Mouse (Mus musculus) frontal cortex, postnatal 10 days (tissue): ENCODE data around the gene 1700020D05Rik.
"Not testable (repeated sequence)": the region's sequence is repeated elsewhere in the genome, so short reads cannot be mapped to it uniquely, and the experiment has no call there.

ENCODE experiments used
- DNase-seq, 2 experiments: peaks; one replicate each; pipeline ENCODE4 v3.0.0; 2022; ENCODE audit warnings: low spot score in 2 of 2, mixed read lengths in 1 of 2

Gene 1700020D05Rik

DNA sequence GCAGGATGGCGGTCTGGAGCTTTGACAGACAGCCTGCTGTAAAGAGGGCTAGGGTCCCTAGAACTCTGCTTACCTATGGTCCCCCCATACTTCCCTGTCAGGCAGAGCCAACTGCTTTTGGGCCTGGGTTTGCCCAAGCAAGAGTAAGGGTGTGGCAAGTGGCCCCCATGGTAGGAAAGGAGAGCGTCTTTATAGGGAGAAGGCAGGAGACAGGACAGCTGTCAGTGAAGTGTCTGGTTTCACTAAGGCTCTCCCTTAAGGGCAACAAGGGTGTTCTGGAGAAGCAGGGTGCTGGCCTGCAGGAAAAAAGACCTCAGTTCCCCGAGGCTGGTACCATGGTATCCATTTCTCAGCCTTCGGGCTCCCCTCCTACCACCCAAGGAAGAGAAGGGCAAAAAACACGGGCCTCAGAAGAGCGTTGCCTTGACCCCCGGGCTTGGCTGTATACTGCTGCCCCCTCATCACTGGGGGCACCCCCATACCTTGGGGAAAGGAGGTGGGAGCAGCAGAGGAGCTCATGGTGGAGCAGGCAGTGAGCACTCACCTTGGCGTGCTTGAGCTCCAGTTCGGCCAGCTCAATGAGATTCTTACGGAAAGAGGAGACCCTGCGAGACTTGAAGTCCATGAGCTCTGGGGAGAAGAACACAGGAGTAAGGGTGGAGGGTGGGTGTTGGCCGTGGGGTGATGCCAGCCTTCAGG is 8.1 kb downstream of the 1700020D05Rik start:
- no peak for DNase-seq

DNA sequence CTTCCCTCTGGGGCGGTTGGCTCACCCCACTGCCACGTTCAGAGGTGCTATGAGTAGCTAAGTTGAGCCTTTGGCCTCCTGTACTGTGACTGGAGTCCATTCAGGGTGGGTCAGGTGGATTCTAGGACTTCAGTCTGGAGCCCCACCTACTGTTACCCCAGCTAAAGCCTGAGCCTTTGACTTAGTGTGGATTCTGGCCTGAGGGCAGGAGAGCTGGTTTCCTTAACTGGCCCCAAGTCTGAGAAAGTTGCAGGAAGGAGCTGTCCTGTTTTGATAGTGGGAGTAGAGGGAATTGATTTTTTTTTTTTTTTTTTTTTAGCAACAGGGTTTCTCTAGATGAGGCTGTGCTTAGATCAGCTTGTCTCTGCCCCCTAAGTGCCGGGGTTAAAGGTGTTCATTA is 9.3 kb downstream of the 1700020D05Rik start:
- DNase-seq, result no peak

DNA sequence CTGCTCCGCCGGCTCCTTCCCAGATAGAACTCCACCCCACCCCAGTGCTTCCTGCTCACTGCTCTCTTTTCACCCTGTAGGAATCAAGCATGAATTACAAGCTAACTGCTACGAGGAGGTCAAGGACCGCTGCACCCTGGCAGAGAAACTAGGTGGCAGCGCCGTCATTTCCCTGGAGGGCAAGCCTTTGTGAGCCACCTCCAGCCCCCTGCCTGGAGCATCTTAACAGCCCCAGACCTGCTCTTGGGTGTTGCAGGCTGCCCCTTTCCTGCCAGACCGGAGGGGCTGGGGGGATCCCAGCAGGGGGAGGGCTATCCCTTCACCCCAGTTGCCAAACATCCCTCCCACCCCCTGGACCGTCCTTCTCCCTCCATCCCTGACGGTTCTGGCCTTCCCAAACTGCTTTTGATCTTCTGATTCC is 10.3 kb downstream of the 1700020D05Rik start:
- DNase-seq, result not testable (repeated sequence)

DNA sequence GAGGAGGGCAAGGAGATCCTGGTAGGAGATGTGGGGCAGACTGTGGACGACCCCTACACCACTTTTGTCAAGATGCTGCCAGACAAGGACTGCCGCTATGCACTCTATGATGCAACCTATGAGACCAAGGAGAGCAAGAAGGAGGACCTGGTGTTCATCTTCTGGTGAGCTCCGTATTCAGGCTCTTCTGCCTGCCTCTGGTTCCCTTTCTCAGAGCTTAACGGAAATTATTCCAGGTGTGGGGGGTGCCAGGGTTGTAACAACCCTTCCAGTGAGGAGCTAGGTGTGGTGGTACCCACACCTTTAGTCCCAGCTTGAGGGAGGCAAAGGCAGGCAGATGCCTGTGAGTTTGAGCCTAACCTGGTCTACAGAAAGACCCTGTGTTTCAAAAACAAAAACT is 10.9 kb downstream of the 1700020D05Rik start:
- peak in 1 of 2 experiments; percentile 6 for DNase-seq

DNA sequence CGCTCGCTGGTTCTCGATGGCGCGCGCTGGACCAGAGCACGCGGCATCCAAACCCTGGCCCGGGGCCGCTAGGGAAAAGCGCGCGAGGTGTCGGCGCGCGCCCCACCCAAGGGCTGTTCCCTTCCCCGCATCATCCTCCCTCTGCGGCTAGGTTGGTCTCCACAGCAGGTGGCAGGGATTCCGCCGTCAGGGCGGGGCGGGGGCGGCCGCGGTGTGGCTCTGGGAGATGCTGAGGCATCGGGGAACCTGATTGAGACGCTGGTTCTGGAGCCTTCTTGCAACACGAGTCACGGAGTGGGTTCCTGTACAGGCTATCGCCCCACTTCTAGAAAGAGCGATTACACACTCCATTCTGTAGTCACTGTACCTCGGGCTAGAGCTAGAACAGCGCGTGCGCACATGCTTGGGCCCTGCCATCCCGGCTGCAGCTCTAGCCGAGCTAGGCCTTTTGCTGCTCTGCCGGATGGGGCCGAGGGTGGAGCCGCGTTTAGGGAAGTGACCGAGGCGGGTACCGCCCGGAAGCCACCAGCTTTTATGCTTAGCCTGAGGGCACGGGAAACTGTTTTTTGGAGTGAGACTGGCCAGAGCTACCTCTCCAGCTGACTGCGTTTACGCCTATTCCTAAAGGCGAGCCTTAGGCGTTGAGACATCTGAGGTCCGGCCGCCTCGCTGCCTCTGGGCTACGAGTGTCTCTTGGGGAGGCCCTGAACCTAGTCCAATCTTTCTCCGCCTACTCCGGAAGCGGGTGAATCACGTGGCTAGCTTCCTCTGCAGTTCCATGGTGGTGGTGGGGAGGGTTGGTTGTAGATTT is 12.5 kb downstream of the 1700020D05Rik start:
- peak; percentile 72 to 74 for DNase-seq

DNA sequence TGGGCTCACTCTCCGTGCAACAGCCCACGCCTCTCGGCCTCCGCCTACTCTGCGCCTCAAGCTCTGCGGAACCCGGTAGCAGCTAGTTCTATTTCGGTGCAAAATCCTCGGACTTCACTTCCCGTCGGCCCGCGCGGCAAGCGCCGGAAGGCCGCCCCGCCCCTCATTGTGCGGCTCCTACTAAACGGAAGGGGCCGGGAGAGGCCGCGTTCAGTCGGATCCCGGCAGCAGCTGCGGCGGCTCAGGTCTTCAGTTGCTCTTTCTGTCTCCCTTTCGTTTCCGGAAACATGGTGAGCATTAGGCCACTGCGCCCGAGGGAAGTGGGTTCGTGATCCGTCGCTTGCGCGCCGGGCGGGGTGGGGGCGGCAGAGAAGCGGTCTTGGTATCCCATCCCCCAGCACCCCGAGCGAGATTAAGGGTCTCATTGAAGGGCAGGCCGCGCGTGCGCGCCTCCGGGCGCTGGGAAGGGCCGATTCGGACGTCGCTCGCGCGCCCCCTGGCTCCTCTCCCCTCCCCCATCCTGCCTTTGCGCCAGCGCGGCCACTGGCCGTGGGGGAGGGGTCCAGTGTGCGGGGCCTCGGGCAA is 13.2 kb downstream of the 1700020D05Rik start, which contains the start of gene Cfl1:
TSS of gene Cfl1 (plus strand) at position 143 of the 585 bp plus-strand sequence.
- DNase-seq, result peak; percentile 92 to 94

DNA sequence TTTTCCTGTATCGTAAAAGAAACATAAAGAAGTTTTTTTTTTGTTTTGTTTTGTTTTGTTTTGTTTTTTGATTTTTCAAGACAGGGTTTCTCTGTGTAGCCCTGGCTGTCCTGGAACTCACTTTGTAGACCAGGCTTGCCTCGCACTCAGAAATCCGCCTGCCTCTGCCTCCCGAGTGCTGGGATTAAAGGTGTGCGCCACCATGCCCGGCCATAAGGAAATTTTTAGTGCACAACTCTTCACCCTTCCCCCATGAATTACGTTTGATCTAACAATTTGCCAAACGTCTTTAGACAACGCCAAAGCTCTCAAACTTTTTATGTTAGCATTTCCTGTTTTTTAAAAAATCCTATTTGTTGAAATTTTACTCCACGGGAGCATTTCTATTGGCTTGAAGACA is 13.9 kb downstream of the 1700020D05Rik start:
- not testable (repeated sequence) for DNase-seq

DNA sequence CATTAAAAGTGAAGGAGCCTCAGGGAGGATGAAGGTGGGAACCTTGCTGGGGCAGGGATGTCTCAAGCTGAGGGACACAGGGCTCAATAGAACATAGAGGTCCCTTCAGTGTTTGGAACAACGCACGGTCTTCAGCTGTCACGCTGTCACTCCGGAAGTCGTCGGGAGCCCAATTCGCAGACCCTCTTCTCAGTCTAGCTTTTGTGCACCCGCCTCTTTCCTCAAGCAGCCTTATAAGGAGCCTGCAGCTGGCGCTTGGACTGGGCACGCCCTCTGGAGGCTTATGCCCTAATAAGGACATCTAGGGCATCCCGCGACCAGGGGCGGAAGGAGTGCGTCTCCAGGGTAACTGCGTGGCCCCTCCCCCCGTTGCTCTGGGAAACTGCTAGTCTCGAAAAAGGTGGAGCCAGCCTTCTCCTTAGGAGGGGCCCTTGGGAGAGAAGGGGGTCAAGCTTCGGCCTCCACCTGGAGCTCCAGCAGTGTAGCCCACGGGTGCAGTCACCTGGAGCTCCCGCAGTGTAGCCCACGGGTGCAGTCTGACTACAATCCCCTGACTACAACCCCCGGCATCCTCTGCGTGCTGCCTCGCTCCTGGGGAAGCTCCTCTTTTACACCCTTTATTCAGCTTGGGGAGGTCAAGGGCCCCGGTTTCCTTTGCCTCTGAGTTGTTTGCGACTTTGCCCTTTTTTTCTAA is 14.6 kb downstream of the 1700020D05Rik start:
- DNase-seq, result peak; percentile 97 to 98

DNA sequence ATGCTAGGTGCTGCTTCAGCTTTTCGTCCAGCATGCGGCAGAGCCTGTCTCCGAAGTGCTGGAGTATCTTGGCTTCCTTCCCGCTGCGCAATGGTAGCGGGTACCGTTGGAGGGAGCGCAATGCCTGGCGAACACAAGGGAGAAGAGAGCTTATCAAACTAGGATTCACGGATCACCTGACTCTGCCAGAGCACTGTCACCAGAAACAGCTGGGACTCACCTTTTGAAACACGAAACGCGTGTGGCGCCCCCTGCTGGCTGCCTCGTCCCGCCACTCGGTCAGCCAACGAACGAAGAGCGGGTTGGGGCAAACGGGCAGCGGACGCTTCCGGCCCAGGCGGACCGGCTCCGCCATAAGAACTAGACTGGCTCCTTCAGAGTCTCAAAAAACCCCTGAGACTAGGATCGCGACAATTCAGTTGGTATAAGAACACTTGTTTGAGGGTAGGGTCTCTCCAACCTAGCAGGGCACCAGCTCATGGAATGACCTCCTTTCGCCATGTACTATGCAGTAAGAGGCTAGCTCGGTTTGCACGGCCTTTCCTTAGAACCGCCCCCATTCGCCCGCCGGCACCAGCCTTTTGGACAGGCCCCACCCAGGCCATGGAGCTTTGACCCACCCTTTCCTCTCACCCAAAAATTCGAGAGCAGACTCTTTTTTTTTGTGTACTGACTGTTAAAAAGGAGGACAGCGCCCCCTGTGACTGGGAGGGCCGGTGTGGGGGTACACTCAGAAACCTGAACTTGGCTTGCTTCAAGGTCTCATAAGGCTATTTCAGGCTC is 15.6 kb downstream of the 1700020D05Rik start, which contains the start of gene Mus81:
TSS of gene Mus81 (minus strand) at position 635 of the 783 bp plus-strand sequence.
- peak; percentile 90 to 93 for DNase-seq

DNA sequence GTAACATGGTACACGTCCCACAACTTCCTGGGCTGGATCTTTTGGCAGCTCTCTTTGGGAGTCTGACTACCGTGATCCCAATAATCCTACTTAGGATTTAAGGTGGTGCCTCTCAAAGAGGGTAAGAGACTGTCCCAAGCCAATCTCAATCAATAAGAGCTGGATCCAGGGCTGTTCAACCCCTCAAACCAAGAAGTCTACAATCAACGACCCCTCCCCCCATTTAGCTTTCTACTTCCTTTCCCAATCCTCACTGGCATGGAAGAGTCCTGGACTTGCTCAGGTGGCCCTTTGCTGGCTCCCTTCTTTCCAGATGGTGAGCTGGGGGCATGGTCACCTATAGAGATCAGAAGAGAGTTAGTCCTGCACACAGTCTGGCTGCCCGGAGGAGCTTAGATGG is 16.8 kb downstream of the 1700020D05Rik start:
- no peak for DNase-seq

DNA sequence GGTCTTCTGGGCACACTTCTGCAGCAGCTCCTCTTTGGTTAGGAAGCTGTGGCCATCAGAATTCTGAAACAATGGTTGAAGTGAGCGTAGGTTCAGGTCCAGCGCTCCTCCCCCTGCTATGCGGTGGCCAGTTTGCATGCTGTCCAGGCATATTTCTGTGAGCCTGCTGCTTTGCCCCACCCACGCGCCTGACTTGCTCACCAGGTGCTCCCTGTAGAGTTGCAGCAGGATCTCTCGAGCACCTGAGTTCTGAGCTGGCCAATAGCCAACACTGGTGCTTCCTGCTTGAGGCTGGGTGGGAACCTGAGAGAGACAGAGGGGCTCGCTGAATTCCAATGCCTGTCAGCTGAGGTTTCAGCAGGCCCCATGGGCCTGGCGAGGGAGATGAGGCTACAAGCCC is 17.3 kb downstream of the 1700020D05Rik start:
- no peak for DNase-seq

DNA sequence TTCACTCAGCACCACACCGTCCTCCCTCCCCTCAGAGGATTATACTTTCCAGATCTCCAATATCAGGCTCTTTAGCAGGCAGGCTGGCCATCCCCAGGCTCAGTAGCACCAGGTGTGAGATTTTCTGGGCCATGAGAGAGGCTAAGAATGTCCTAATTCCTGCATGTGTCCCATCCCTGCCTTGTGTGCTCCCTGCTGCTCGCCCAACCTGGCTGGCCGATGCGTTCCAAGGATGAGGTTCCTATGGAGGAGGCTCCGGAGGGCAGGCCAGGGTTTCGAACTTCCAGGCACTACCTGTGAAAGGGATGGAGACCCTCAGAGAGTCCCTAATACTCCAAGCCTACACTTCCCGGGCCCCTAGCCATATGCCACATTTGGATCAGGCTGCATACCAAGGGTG is 17.8 kb downstream of the 1700020D05Rik start:
- no peak for DNase-seq

DNA sequence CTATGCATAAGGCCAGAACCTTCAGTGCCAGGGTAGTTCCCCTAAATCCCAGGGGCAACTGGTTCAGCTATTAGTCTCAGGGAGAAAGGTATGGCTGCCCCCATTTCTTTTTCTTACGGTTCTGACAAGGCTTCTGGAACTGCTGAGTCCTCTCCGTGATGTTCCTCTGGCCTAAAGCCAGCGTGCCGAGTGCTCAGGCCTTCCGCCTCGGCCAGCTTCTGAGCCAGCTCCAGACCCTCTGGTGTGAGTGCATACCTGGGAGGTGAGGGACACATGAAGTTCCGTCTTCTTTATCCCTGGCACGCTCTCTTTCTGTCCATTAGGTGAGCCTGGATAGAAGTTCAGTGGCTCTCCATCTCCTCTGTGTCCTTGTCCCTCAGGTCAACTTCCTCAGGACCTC is 18.2 kb downstream of the 1700020D05Rik start:
- no peak for DNase-seq

DNA sequence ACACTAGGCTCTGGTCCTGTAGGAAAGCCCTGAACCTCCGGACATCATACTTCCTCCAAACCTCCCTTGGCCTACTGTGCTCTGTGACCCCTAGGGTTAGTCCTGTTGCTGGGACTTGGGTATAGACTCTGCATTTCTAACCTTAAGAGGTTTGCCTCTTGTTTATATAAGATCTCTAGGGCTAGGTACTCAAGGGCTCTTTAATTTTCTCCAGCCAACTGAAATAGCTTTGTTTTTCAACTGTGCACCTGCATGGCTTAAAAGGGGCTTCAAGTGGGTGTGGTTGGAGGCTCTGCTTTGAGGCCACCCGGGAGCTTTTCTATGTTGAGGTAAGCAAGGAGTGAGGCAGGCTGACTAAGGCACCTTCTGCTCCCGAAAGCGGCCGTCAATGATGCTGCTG is 19.1 kb downstream of the 1700020D05Rik start:
- no peak for DNase-seq

DNA sequence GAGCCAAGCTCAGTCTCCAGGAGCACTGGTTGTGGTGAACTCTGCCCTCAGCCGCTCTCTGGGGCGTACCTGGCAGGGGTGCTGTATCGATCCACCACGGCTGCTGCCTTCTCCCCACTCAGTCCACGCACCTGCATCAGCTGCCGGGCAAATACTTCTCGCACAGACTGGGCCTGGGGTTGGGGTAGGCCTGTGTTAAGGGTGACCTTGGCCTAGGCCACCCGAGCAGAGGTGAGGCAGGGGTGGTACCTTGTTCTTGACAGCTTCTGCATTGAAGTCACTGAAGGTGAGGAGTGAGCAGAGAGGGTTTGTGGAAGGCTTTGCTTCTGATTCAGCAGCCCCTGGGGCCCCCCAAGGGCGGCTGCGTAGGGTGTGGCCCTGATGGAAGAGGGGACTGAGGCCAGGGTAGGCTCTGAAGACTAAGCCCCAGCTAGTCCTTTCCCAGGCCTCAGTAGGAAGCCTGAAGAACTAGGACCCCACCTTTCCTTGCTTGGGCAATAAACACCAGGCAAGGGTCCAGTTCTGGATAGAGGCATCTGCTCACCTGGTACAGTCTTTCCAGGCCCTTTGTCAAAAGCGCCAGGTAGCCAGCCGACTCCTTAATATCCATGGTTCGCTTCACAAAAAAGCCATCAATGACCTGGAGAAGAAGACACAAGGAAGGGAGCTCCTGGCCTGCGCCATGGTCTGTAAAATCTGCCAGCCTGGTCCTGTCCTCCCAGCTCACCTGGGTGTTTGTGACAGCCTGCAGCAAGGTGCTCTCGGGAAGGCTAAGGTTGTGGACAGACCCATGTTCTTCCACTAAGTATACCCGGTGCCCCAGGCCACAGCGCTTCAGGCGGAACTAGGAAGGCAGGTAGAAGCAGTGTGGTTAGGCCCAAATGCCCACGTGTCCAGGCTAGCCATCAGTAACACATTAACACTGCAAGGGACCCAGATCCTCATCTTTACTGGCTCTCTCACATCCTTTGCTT is 19.9 kb downstream of the 1700020D05Rik start:
- DNase-seq, result no peak

DNA sequence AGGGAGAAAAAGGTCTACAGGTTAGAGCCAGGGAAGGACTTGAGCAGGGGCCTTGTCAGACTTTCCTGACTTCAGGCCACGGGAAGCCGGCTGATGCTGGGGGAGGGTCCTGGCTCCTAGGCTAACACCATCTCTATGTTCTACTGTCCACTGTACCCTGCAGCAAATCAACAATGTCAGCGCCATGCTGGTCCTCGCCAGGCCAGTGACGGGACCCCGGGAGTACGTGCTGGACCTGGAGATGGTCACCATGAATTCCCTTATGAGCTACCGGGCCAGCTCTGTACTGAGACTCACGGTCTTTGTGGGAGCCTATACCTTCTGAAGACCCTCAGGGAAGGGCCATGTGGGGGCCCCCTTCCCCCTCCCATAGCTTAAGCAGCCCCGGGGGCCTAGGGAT is 22.2 kb downstream of the 1700020D05Rik start:
- DNase-seq, result no peak

DNA sequence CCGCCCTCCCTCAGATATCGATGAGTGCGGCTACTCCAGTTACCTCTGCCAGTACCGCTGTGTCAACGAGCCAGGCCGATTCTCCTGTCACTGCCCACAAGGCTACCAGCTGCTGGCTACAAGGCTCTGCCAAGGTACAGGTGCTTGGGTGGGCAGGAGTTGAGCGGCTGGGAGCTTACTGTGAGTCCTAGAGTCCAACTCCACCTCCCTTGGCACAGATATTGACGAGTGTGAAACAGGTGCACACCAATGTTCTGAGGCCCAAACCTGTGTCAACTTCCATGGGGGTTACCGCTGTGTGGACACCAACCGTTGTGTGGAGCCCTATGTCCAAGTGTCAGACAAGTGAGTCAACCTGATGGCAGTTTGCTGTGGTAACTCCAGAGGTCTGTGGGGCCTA is 23.6 kb downstream of the 1700020D05Rik start:
- DNase-seq, result no peak

DNA sequence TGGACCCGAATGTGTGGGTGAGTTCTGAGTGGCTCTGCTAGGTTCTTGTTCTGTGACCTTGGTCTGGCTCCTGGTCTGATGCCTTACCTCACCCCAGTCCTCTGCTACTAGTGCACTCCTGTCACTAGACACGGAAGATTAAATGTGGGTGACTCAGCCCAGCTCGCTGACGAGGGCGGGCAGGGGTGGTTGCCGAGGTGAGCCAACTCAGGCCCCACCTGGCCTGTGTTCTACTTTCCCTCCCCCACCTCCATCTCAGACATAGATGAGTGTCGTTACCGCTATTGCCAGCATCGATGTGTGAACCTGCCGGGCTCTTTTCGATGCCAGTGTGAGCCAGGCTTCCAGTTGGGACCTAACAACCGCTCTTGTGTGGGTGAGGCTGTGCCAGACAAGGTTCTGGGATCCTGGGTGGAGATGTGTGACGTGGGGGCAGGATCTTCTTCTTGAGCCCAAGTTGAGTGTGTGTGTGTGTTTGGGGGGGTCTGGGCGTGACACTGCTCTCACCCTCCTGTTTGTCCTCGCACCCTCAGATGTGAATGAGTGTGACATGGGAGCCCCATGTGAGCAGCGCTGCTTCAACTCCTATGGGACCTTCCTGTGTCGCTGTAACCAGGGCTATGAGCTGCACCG is 25.8 kb downstream of the 1700020D05Rik start:
- DNase-seq, result no peak

DNA sequence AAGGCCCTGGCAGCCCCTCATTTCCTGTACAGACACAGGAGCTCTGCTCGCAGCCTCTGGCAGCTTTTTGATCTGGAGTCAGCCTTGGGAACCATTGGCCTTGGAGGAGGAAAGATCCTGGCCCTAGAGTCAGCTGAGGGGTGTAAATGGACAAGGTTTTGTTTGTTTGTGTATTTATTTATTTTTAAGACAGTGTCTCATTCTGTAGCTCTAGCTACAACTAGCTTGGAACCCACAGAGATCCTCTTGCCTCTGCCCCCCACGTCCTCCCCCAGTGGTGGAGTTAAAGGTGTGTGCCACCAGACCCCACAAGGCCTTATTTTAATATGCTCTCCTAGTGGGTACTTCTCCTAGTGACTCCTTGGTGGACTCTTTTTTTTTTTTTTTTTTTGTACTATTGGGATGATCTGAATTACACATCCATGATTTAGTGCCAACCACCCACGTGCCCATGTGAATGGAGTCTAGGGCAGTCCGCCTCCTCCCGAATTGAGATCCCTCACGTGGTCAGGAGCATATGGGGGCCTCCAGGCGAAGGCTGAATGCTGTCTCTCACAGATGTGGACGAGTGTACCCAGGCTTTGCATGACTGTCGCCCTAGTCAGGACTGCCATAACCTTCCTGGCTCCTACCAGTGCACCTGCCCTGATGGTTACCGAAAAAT is 26.5 kb downstream of the 1700020D05Rik start:
- DNase-seq, result no peak
